Mouse (Mus musculus): ENCODE data around the gene Clpp. TPM values are rescaled to one million over a fixed set of nuclear protein-coding genes. Genes with fewer than 3 reads are reported as not detected.

Clpp gene
- polyA plus RNA-seq, 1 experiment from 2014 or later, result 137 TPM

- no peak overlapping the region for H3K27ac ChIP-seq (ENCODE audit: low read depth, low read length)
- no peak overlapping the region for H3K4me2 ChIP-seq
- WGBS, result 74% methylated on average over 3 of the region's 3 CpGs
- no peaks in the 10 kb centered on the region for H3K9me3 ChIP-seq (ENCODE audit: control insufficient read depth, low read length)
- ATAC-seq (ENCODE audit: low FRiP score), result no peak
- H3K4me1 ChIP-seq (ENCODE audit: control insufficient read depth, insufficient read depth, low read length), result no peaks in the 10 kb centered on the region
- H3K4me3 ChIP-seq (ENCODE audit: low read depth, low read length), result no peak overlapping the region
- H3K36me3 ChIP-seq (ENCODE audit: control insufficient read depth, insufficient read depth, low read length), result no peaks in the 10 kb centered on the region
- no peaks in the 10 kb centered on the region for H3K27me3 ChIP-seq (ENCODE audit: control insufficient read depth, insufficient read depth, low read length)
- no peak overlapping the region for H3K9ac ChIP-seq (ENCODE audit: low read length)
- DNase-seq (ENCODE audit: low spot score, missing footprints), result no peak
Observed at GRCm38 (mm10) chr17:56969321-56969720, 20.8 kb upstream of the Clpp start.

- Histone ChIP-seq H3K27ac (ENCODE audit: low read depth, low read length) (no peak overlapping the region), H3K27me3 (ENCODE audit: control insufficient read depth, insufficient read depth, low read length) (no peaks in the 10 kb centered on the region), H3K4me1 (ENCODE audit: control insufficient read depth, insufficient read depth, low read length) (no peaks in the 10 kb centered on the region), H3K4me2 (no peak overlapping the region), H3K9ac (ENCODE audit: low read length) (no peak overlapping the region), H3K9me3 (ENCODE audit: control insufficient read depth, low read length) (no peaks in the 10 kb centered on the region), H3K4me3 (ENCODE audit: low read depth, low read length) (no peak overlapping the region), H3K36me3 (ENCODE audit: control insufficient read depth, insufficient read depth, low read length) (no peaks in the 10 kb centered on the region)
- WGBS, result 70% methylated on average over 5 of the region's 5 CpGs
- DNase-seq (ENCODE audit: low spot score, missing footprints) (no peak), ATAC-seq (ENCODE audit: low FRiP score) (no peak)
Observed at GRCm38 (mm10) chr17:56970081-56970480, 20.0 kb upstream of the Clpp start.

GRCm38 (mm10) chr17:56973956-56974707, 16.0 kb upstream of the Clpp start:
- DNase-seq (ENCODE audit: low spot score, missing footprints), result no peak
- no peaks in the 10 kb centered on the region for H3K4me1 ChIP-seq (ENCODE audit: control insufficient read depth, insufficient read depth, low read length)

GRCm38 (mm10) chr17:56974708-56975240, 15.3 kb upstream of the Clpp start:
- 75% methylated on average over 5 of the region's 5 CpGs for WGBS
- no peak for ATAC-seq (ENCODE audit: low FRiP score)

More at GRCm38 (mm10) chr17:56973956-56974707, 16.0 kb upstream of the Clpp start:
- Histone ChIP-seq H3K9ac (ENCODE audit: low read length) (no peak overlapping the region), H3K4me2 (no peak overlapping the region), H3K9me3 (ENCODE audit: control insufficient read depth, low read length) (no peaks in the 10 kb centered on the region), H3K27me3 (ENCODE audit: control insufficient read depth, insufficient read depth, low read length) (no peaks in the 10 kb centered on the region), H3K27ac (ENCODE audit: low read depth, low read length) (no peak overlapping the region), H3K4me3 (ENCODE audit: low read depth, low read length) (no peak overlapping the region), H3K36me3 (ENCODE audit: control insufficient read depth, insufficient read depth, low read length) (no peaks in the 10 kb centered on the region)
- WGBS, result 68% methylated on average over 13 of the region's 14 CpGs
- no peak for ATAC-seq (ENCODE audit: low FRiP score)

GRCm38 (mm10) chr17:56975391-56975790, 14.7 kb upstream of the Clpp start:
- no peaks in the 10 kb centered on the region for H3K27me3 ChIP-seq (ENCODE audit: control insufficient read depth, insufficient read depth, low read length)
- no peak overlapping the region for H3K27ac ChIP-seq (ENCODE audit: low read depth, low read length)
- H3K9ac ChIP-seq (ENCODE audit: low read length), result no peak overlapping the region
- 79% methylated on average over 3 of the region's 3 CpGs for WGBS
- H3K4me2 ChIP-seq, result no peak overlapping the region
- DNase-seq (ENCODE audit: low spot score, missing footprints) (no peak), ATAC-seq (ENCODE audit: low FRiP score) (no peak)
- no peaks in the 10 kb centered on the region for H3K4me1 ChIP-seq (ENCODE audit: control insufficient read depth, insufficient read depth, low read length)
- H3K9me3 ChIP-seq (ENCODE audit: control insufficient read depth, low read length), result no peaks in the 10 kb centered on the region
- H3K36me3 ChIP-seq (ENCODE audit: control insufficient read depth, insufficient read depth, low read length), result no peaks in the 10 kb centered on the region
- no peak overlapping the region for H3K4me3 ChIP-seq (ENCODE audit: low read depth, low read length)

More at GRCm38 (mm10) chr17:56974708-56975240, 15.3 kb upstream of the Clpp start:
- H3K36me3 ChIP-seq (ENCODE audit: control insufficient read depth, insufficient read depth, low read length), result no peaks in the 10 kb centered on the region
- no peaks in the 10 kb centered on the region for H3K27me3 ChIP-seq (ENCODE audit: control insufficient read depth, insufficient read depth, low read length)
- H3K9me3 ChIP-seq (ENCODE audit: control insufficient read depth, low read length), result no peaks in the 10 kb centered on the region
- no peak for DNase-seq (ENCODE audit: low spot score, missing footprints)
- no peak overlapping the region for H3K4me2 ChIP-seq
- no peak overlapping the region for H3K9ac ChIP-seq (ENCODE audit: low read length)
- no peak overlapping the region for H3K27ac ChIP-seq (ENCODE audit: low read depth, low read length)
- no peak overlapping the region for H3K4me3 ChIP-seq (ENCODE audit: low read depth, low read length)
- H3K4me1 ChIP-seq (ENCODE audit: control insufficient read depth, insufficient read depth, low read length), result no peaks in the 10 kb centered on the region

- Histone ChIP-seq H3K9me3 (ENCODE audit: control insufficient read depth, low read length) (no peaks in the 10 kb centered on the region), H3K9ac (ENCODE audit: low read length) (no peak overlapping the region), H3K4me1 (ENCODE audit: control insufficient read depth, insufficient read depth, low read length) (no peaks in the 10 kb centered on the region), H3K36me3 (ENCODE audit: control insufficient read depth, insufficient read depth, low read length) (no peaks in the 10 kb centered on the region), H3K27ac (ENCODE audit: low read depth, low read length) (no peak overlapping the region), H3K4me2 (no peak overlapping the region), H3K27me3 (ENCODE audit: control insufficient read depth, insufficient read depth, low read length) (no peaks in the 10 kb centered on the region), H3K4me3 (ENCODE audit: low read depth, low read length) (no peak overlapping the region)
- WGBS, result 74% methylated on average over 8 of the region's 8 CpGs
- DNase-seq (ENCODE audit: low spot score, missing footprints), result no peak
- ATAC-seq (ENCODE audit: low FRiP score), result no peak
Observed at GRCm38 (mm10) chr17:56976531-56977390, 13.3 kb upstream of the Clpp start.

GRCm38 (mm10) chr17:56979524-56979923, 10.6 kb upstream of the Clpp start:
- Histone ChIP-seq H3K27ac (ENCODE audit: low read depth, low read length) (no peak overlapping the region), H3K4me2 (no peak overlapping the region), H3K4me1 (ENCODE audit: control insufficient read depth, insufficient read depth, low read length) (no peaks in the 10 kb centered on the region), H3K27me3 (ENCODE audit: control insufficient read depth, insufficient read depth, low read length) (no peaks in the 10 kb centered on the region), H3K9me3 (ENCODE audit: control insufficient read depth, low read length) (no peaks in the 10 kb centered on the region), H3K9ac (ENCODE audit: low read length) (no peak overlapping the region), H3K36me3 (ENCODE audit: control insufficient read depth, insufficient read depth, low read length) (no peaks in the 10 kb centered on the region), H3K4me3 (ENCODE audit: low read depth, low read length) (no peak overlapping the region)
- no peak for ATAC-seq (ENCODE audit: low FRiP score)
- WGBS, result 39% methylated on average over 7 of the region's 8 CpGs
- DNase-seq (ENCODE audit: low spot score, missing footprints), result no peak

- no peaks in the 10 kb centered on the region for H3K4me1 ChIP-seq (ENCODE audit: control insufficient read depth, insufficient read depth, low read length)
- no peaks in the 10 kb centered on the region for H3K27me3 ChIP-seq (ENCODE audit: control insufficient read depth, insufficient read depth, low read length)
- 83% methylated on average over 7 of the region's 7 CpGs for WGBS
- DNase-seq (ENCODE audit: low spot score, missing footprints) (no peak), ATAC-seq (ENCODE audit: low FRiP score) (no peak)
- no peak overlapping the region for H3K4me2 ChIP-seq
- H3K4me3 ChIP-seq (ENCODE audit: low read depth, low read length), result no peak overlapping the region
- no peaks in the 10 kb centered on the region for H3K36me3 ChIP-seq (ENCODE audit: control insufficient read depth, insufficient read depth, low read length)
- no peak overlapping the region for H3K9ac ChIP-seq (ENCODE audit: low read length)
- no peak overlapping the region for H3K27ac ChIP-seq (ENCODE audit: low read depth, low read length)
- no peaks in the 10 kb centered on the region for H3K9me3 ChIP-seq (ENCODE audit: control insufficient read depth, low read length)
Observed at GRCm38 (mm10) chr17:56981049-56981448, 9.1 kb upstream of the Clpp start.

- H3K9me3 ChIP-seq (ENCODE audit: control insufficient read depth, low read length), result no peaks in the 10 kb centered on the region
- WGBS, result 78% methylated on average over 5 of the region's 5 CpGs
Observed at GRCm38 (mm10) chr17:56982013-56982412, 8.1 kb upstream of the Clpp start, which contains the start of gene Acer1. Gene Acer1 (minus strand): TSS chr17:56982126.

More at GRCm38 (mm10) chr17:56982013-56982412, 8.1 kb upstream of the Clpp start, which contains the start of gene Acer1:
- Histone ChIP-seq H3K4me3 (ENCODE audit: low read depth, low read length) (no peak within 1 kb of the TSS), H3K4me2 (no peak within 1 kb of the TSS), H3K36me3 (ENCODE audit: control insufficient read depth, insufficient read depth, low read length) (no peaks in the 10 kb centered on the region), H3K4me1 (ENCODE audit: control insufficient read depth, insufficient read depth, low read length) (no peaks in the 10 kb centered on the region), H3K27ac (ENCODE audit: low read depth, low read length) (no peak within 1 kb of the TSS), H3K27me3 (ENCODE audit: control insufficient read depth, insufficient read depth, low read length) (no peaks in the 10 kb centered on the region), H3K9ac (ENCODE audit: low read length) (no peak within 1 kb of the TSS)
- ATAC-seq (ENCODE audit: low FRiP score), result no peak
- DNase-seq (ENCODE audit: low spot score, missing footprints), result no peak
